Mouse (Mus musculus): ENCODE results near the gene Trim12c. TPM values are rescaled to one million over a fixed set of nuclear protein-coding genes. Genes with fewer than 3 reads are reported as not detected.
A peak's percentile ranks its signal among the peaks of the same experiment; 100 is the strongest.

The Trim12c gene
- 3.9 and 7.1 TPM in 2 replicates for total RNA-seq (2014; rRNA removed; ENCODE audit: low replicate concordance)
- polyA plus RNA-seq (2015; fragmentation: Nextera tagmentation; extraction: Ambion mirVana): 1.5 and 1.7 TPM in 2 replicates

GRCm38 (mm10) chr7:104352717-104353599, at the start of gene Trim12c:
Gene Trim12c, minus strand, starts transcription at chr7:104353362.
- H3K27ac ChIP-seq (ENCODE audit: low read depth): peak within 1 kb of the TSS; percentile 87
- WGBS: 2% methylated on average over 14 of the region's 14 CpGs
- TF ChIP-seq CTCF (IDR thresholded peaks at IDR 0.05; ENCODE audit: low read depth): no peak
- TF ChIP-seq EP300 (IDR thresholded peaks at IDR 0.05; ENCODE audit: low read depth): no peak
- no peaks in the 10 kb centered on the region for H3K9me3 ChIP-seq (replicated peaks; ENCODE audit: control insufficient read depth, low read length)
- H3K27me3 ChIP-seq (ENCODE audit: control insufficient read depth, insufficient read depth, low read length): no peaks in the 10 kb centered on the region
- no peaks in the 10 kb centered on the region for H3K4me1 ChIP-seq (ENCODE audit: control insufficient read depth, insufficient read depth)
- peak within 1 kb of the TSS; percentile 63 for H3K4me3 ChIP-seq (ENCODE audit: low read depth, low read length)
- peak within 1 kb of the TSS; percentile 43 for H3K9ac ChIP-seq (replicated peaks; ENCODE audit: low read depth, low read length)
- ATAC-seq (ENCODE audit: insufficient read depth, low read depth) (peak; percentile 100), DNase-seq (ENCODE audit: low spot score) (peak; percentile 95)
- H3K4me2 ChIP-seq (ENCODE audit: low read depth, low read length): peak within 1 kb of the TSS; percentile 72
- H3K36me3 ChIP-seq (replicated peaks; ENCODE audit: control insufficient read depth, insufficient read depth, low read length): no peaks in the 10 kb centered on the region

GRCm38 (mm10) chr7:104401140-104401539, 48.0 kb upstream of the Trim12c start:
- TF ChIP-seq EP300 (IDR thresholded peaks at IDR 0.05; ENCODE audit: low read depth): no peak
- TF ChIP-seq CTCF (IDR thresholded peaks at IDR 0.05; ENCODE audit: low read depth): no peak
- no peaks in the 10 kb centered on the region for H3K4me1 ChIP-seq (ENCODE audit: control insufficient read depth, insufficient read depth)
- no peaks in the 10 kb centered on the region for H3K9me3 ChIP-seq (replicated peaks; ENCODE audit: control insufficient read depth, low read length)
- no peak for ATAC-seq (ENCODE audit: insufficient read depth, low read depth)
- H3K4me2 ChIP-seq (ENCODE audit: low read depth, low read length): no peak overlapping the region
- no peak overlapping the region for H3K27ac ChIP-seq (ENCODE audit: low read depth)
- no peak for DNase-seq (ENCODE audit: low spot score)
- no peaks in the 10 kb centered on the region for H3K27me3 ChIP-seq (ENCODE audit: control insufficient read depth, insufficient read depth, low read length)
- no peaks in the 10 kb centered on the region for H3K36me3 ChIP-seq (replicated peaks; ENCODE audit: control insufficient read depth, insufficient read depth, low read length)
- H3K9ac ChIP-seq (replicated peaks; ENCODE audit: low read depth, low read length): no peak overlapping the region
- no peak overlapping the region for H3K4me3 ChIP-seq (ENCODE audit: low read depth, low read length)

GRCm38 (mm10) chr7:104400698-104401097, 47.5 kb upstream of the Trim12c start, which contains the start of gene Trim30c:
Gene Trim30c, minus strand, starts transcription at chr7:104400837.
- no peak within 1 kb of the TSS for H3K4me3 ChIP-seq (ENCODE audit: low read depth, low read length)
- H3K27ac ChIP-seq (ENCODE audit: low read depth): no peak within 1 kb of the TSS
- no peak for TF ChIP-seq CTCF (IDR thresholded peaks at IDR 0.05; ENCODE audit: low read depth)
- no peak for TF ChIP-seq EP300 (IDR thresholded peaks at IDR 0.05; ENCODE audit: low read depth)
- no peak within 1 kb of the TSS for H3K4me2 ChIP-seq (ENCODE audit: low read depth, low read length)
- WGBS: 58% methylated on average over 1 of the region's 1 CpGs
- no peaks in the 10 kb centered on the region for H3K27me3 ChIP-seq (ENCODE audit: control insufficient read depth, insufficient read depth, low read length)
- H3K36me3 ChIP-seq (replicated peaks; ENCODE audit: control insufficient read depth, insufficient read depth, low read length): no peaks in the 10 kb centered on the region
- H3K9me3 ChIP-seq (replicated peaks; ENCODE audit: control insufficient read depth, low read length): no peaks in the 10 kb centered on the region
- H3K9ac ChIP-seq (replicated peaks; ENCODE audit: low read depth, low read length): no peak within 1 kb of the TSS
- DNase-seq (ENCODE audit: low spot score) (no peak), ATAC-seq (ENCODE audit: insufficient read depth, low read depth) (no peak)
- H3K4me1 ChIP-seq (ENCODE audit: control insufficient read depth, insufficient read depth): no peaks in the 10 kb centered on the region

- TF ChIP-seq EP300 (IDR thresholded peaks at IDR 0.05; ENCODE audit: low read depth) (no peak), CTCF (IDR thresholded peaks at IDR 0.05; ENCODE audit: low read depth) (no peak)
- Histone ChIP-seq H3K36me3 (replicated peaks; ENCODE audit: control insufficient read depth, insufficient read depth, low read length) (no peaks in the 10 kb centered on the region), H3K4me1 (ENCODE audit: control insufficient read depth, insufficient read depth) (no peaks in the 10 kb centered on the region), H3K27ac (ENCODE audit: low read depth) (no peak overlapping the region), H3K9ac (replicated peaks; ENCODE audit: low read depth, low read length) (no peak overlapping the region), H3K4me2 (ENCODE audit: low read depth, low read length) (no peak overlapping the region), H3K4me3 (ENCODE audit: low read depth, low read length) (no peak overlapping the region), H3K27me3 (ENCODE audit: control insufficient read depth, insufficient read depth, low read length) (no peaks in the 10 kb centered on the region), H3K9me3 (replicated peaks; ENCODE audit: control insufficient read depth, low read length) (no peaks in the 10 kb centered on the region)
- ATAC-seq (ENCODE audit: insufficient read depth, low read depth): no peak
- DNase-seq (ENCODE audit: low spot score): no peak
- WGBS: 63% methylated on average over 1 of the region's 1 CpGs
Observed at GRCm38 (mm10) chr7:104398492-104398891, 45.3 kb upstream of the Trim12c start.

- Histone ChIP-seq H3K9me3 (replicated peaks; ENCODE audit: control insufficient read depth, low read length) (no peaks in the 10 kb centered on the region), H3K9ac (replicated peaks; ENCODE audit: low read depth, low read length) (no peak within 1 kb of the TSS), H3K4me2 (ENCODE audit: low read depth, low read length) (no peak within 1 kb of the TSS), H3K27ac (ENCODE audit: low read depth) (0 out of 2 replicates have a peak within 1 kb of the TSS, but pooled peaks have one; percentile 38), H3K4me3 (ENCODE audit: low read depth, low read length) (no peak within 1 kb of the TSS), H3K27me3 (ENCODE audit: control insufficient read depth, insufficient read depth, low read length) (no peaks in the 10 kb centered on the region), H3K4me1 (ENCODE audit: control insufficient read depth, insufficient read depth) (no peaks in the 10 kb centered on the region), H3K36me3 (replicated peaks; ENCODE audit: control insufficient read depth, insufficient read depth, low read length) (no peaks in the 10 kb centered on the region)
- DNase-seq (ENCODE audit: low spot score): no peak
- WGBS: 69% methylated on average over 1 of the region's 1 CpGs
- ATAC-seq (ENCODE audit: insufficient read depth, low read depth): no peak
- TF ChIP-seq EP300 (IDR thresholded peaks at IDR 0.05; ENCODE audit: low read depth) (no peak), CTCF (IDR thresholded peaks at IDR 0.05; ENCODE audit: low read depth) (peak; percentile 11; the same call in 1 of the 2 replicates)
Observed at GRCm38 (mm10) chr7:104369736-104370414, 16.7 kb upstream of the Trim12c start, which contains the start of gene Trim30b. Gene Trim30b, minus strand, starts transcription at chr7:104369884.

Measured in heart, postnatal 0 days (tissue).